Mouse (Mus musculus) heart, postnatal 0 days (tissue): ENCODE measurements around the gene H2-T24. TPM values are rescaled to one million over a fixed set of nuclear protein-coding genes. Genes with fewer than 3 reads are reported as not detected.

ENCODE experiments used
- ATAC-seq: fragments of 200-750 bp; cut with Nextera tagmentation; 2 replicates; pipeline ENCODE4 v1.8.0; 2017; ENCODE audit warnings: low read depth, moderate number of reproducible peaks, moderate library complexity; ENCODE audit not compliant: insufficient read depth
- DNase-seq: peaks from one replicate; pipeline ENCODE4 v3.0.0-alpha.2; 2016; ENCODE audit warnings: low spot score
- H3K27ac ChIP-seq: fragments of 300-500 bp; sonication (generic); 2 replicates; pipeline ENCODE4 v1.5.1; 2014; ENCODE audit warnings: low read depth, mild to moderate bottlenecking
- H3K27me3 ChIP-seq: fragments of 300-500 bp; sonication (generic); 2 replicates; pipeline ENCODE4 v1.6.1; 2014; ENCODE audit warnings: low read length, mixed read lengths; ENCODE audit not compliant: control insufficient read depth, insufficient read depth
- H3K36me3 ChIP-seq: fragments of 300-500 bp; sonication (generic); replicated peaks from 2 replicates; pipeline ENCODE4 v1.6.1; 2014; ENCODE audit warnings: low read length, mixed read lengths; ENCODE audit not compliant: control insufficient read depth, insufficient read depth
- H3K4me1 ChIP-seq: fragments of 300-500 bp; sonication (generic); 2 replicates; pipeline ENCODE4 v1.6.1; 2014; ENCODE audit warnings: antibody characterized with exemption; ENCODE audit not compliant: control insufficient read depth, insufficient read depth
- H3K4me2 ChIP-seq: fragments of 300-500 bp; sonication (generic); 2 replicates; pipeline ENCODE4 v1.6.1; 2014; ENCODE audit warnings: low read depth, mild to moderate bottlenecking, low read length, moderate library complexity
- H3K4me3 ChIP-seq: fragments of 300-500 bp; sonication (generic); 2 replicates; pipeline ENCODE4 v1.5.1; 2014; ENCODE audit warnings: low read depth, low read length
- H3K9ac ChIP-seq: fragments of 300-500 bp; sonication (generic); replicated peaks from 2 replicates; pipeline ENCODE4 v1.6.1; 2014; ENCODE audit warnings: low read depth, low read length, mixed read lengths
- H3K9me3 ChIP-seq: fragments of 300-500 bp; sonication (generic); replicated peaks from 2 replicates; pipeline ENCODE4 v1.6.1; 2016; ENCODE audit warnings: low read length; ENCODE audit not compliant: control insufficient read depth
- CTCF ChIP-seq: IDR thresholded peaks from 2 replicates; pipeline ENCODE4 v1.5.1; 2016; ENCODE audit warnings: antibody characterized with exemption, control low read depth, low read depth
- EP300 ChIP-seq: IDR thresholded peaks from 2 replicates; pipeline ENCODE4 v1.6.1; 2016; ENCODE audit warnings: antibody characterized with exemption, low read depth
- WGBS: fragments of 180-500 bp; shearing (Covaris S2); extraction: QIAGEN DNeasy Blood & Tissue Kit; methylation state at CpG from one replicate; pipeline ENCODE4 v1.1.7; 2014; 5-methylcytosine and 5-hydroxymethylcytosine counted together
- polyA plus RNA-seq: library from polyadenylated mRNA; unstranded; fragments of >200 nt; fragmentation: Nextera tagmentation; extraction: Ambion mirVana; gene quantifications from 2 replicates; pipeline ENCODE4 v1.2.1, GENCODE M21; 2015
- total RNA-seq: library from RNA; depleted of rRNA; stranded (reverse); fragments of >200 nt; gene quantifications from 2 replicates; pipeline ENCODE4 v1.2.3, GENCODE M21; 2014; ENCODE audit warnings: low replicate concordance

H2-T24 gene
- total and polyA plus RNA-seq, 2 experiments from 2014 or later: 1.8 TPM; not detected in 1

GRCm38 (mm10) chr17:35994175-35994878 is 26.0 kb downstream of the H2-T24 start:
- peak overlapping the region; percentile 76 for H3K4me2 ChIP-seq
- no peaks in the 10 kb centered on the region for H3K9me3 ChIP-seq
- WGBS: 2% methylated on average over 31 of the region's 31 CpGs
- peak overlapping the region; percentile 64 for H3K4me3 ChIP-seq
- H3K9ac ChIP-seq: peak overlapping the region; percentile 62
- TF ChIP-seq EP300 (no peak), CTCF (no peak)
- H3K27ac ChIP-seq: peak overlapping the region; percentile 73
- H3K36me3 ChIP-seq: 0 out of 2 replicates have a peak, but pooled peaks cover under 1% of the 10 kb centered on the region
- H3K4me1 ChIP-seq: peaks cover 12% of the 10 kb centered on the region
- H3K27me3 ChIP-seq: no peaks in the 10 kb centered on the region
- peak; percentile 75 for DNase-seq
- ATAC-seq: peak; percentile 60

GRCm38 (mm10) chr17:35993675-35994074 is 26.7 kb downstream of the H2-T24 start:
- DNase-seq (peak; percentile 84), ATAC-seq (peak; percentile 74)
- Histone ChIP-seq H3K9ac (no peak overlapping the region), H3K4me1 (peaks cover 12% of the 10 kb centered on the region), H3K27me3 (no peaks in the 10 kb centered on the region), H3K27ac (no peak overlapping the region), H3K4me3 (peak overlapping the region; percentile 64), H3K9me3 (no peaks in the 10 kb centered on the region), H3K4me2 (peak overlapping the region; percentile 76), H3K36me3 (peaks cover 7% of the 10 kb centered on the region)
- WGBS: 6% methylated on average over 17 of the region's 17 CpGs
- TF ChIP-seq CTCF (peak; percentile 99), EP300 (no peak)

- H3K4me1 ChIP-seq: peaks cover 6% of the 10 kb centered on the region; the same call in 1 of the 2 replicates
- no peak for ATAC-seq
- H3K9me3 ChIP-seq: no peaks in the 10 kb centered on the region
- no peak overlapping the region for H3K4me3 ChIP-seq
- 34% methylated on average over 10 of the region's 10 CpGs for WGBS
- no peak overlapping the region for H3K4me2 ChIP-seq
- peaks cover 24% of the 10 kb centered on the region for H3K36me3 ChIP-seq
- no peak overlapping the region for H3K9ac ChIP-seq
- DNase-seq: no peak
- TF ChIP-seq EP300: no peak
- TF ChIP-seq CTCF: no peak
- no peaks in the 10 kb centered on the region for H3K27me3 ChIP-seq
- H3K27ac ChIP-seq: no peak overlapping the region
These were observed 28.6 kb downstream of the H2-T24 start for GRCm38 (mm10) chr17:35991781-35992180.

GRCm38 (mm10) chr17:35981776-35982175 is 38.6 kb downstream of the H2-T24 start:
- Histone ChIP-seq H3K9ac (no peak overlapping the region), H3K4me3 (no peak overlapping the region), H3K36me3 (peaks cover 37% of the 10 kb centered on the region), H3K27ac (no peak overlapping the region), H3K27me3 (no peaks in the 10 kb centered on the region), H3K9me3 (no peaks in the 10 kb centered on the region), H3K4me1 (0 out of 2 replicates have a peak, but pooled peaks cover 7% of the 10 kb centered on the region), H3K4me2 (no peak overlapping the region)
- DNase-seq (no peak), ATAC-seq (no peak)
- TF ChIP-seq EP300 (no peak), CTCF (no peak)
- WGBS: 89% methylated on average over 9 of the region's 9 CpGs

GRCm38 (mm10) chr17:35980363-35980754 is 40.0 kb downstream of the H2-T24 start:
- peak; percentile 18 for ATAC-seq
- Histone ChIP-seq H3K36me3 (peaks cover 37% of the 10 kb centered on the region), H3K4me1 (0 out of 2 replicates have a peak, but pooled peaks cover 7% of the 10 kb centered on the region), H3K9me3 (no peaks in the 10 kb centered on the region), H3K27ac (peak overlapping the region; percentile 89), H3K4me3 (peak overlapping the region; percentile 87), H3K9ac (peak overlapping the region; percentile 73), H3K4me2 (peak overlapping the region; percentile 87), H3K27me3 (no peaks in the 10 kb centered on the region)
- WGBS: under 1% methylated on average over 28 of the region's 29 CpGs
- DNase-seq: peak; percentile 24
- TF ChIP-seq EP300 (no peak), CTCF (no peak)
